Mouse (Mus musculus) brown adipose tissue, adult 24 weeks (tissue): Measurements from ENCODE around the gene Cnnm3. TPM values are rescaled to one million over a fixed set of nuclear protein-coding genes. Genes with fewer than 3 reads are reported as not detected.

Experiments
- H3K27ac ChIP-seq: fragments of 200-500 bp; replicated peaks from 2 replicates; pipeline ENCODE4 v1.5.1; 2012; ENCODE audit warnings: low read depth, mild to moderate bottlenecking, low read length
- H3K4me1 ChIP-seq: fragments of 200-500 bp; 2 replicates; pipeline ENCODE4 v1.6.1; 2012; ENCODE audit warnings: low read length, mixed read lengths; ENCODE audit not compliant: control insufficient read depth, insufficient read depth, insufficient read length
- H3K4me3 ChIP-seq: fragments of 200-500 bp; 2 replicates; pipeline ENCODE4 v1.5.1; 2012; ENCODE audit warnings: low read depth, mild to moderate bottlenecking, low read length, moderate library complexity; ENCODE audit not compliant: insufficient read depth
- polyA plus RNA-seq: library from polyadenylated mRNA; stranded (reverse); fragments of >200 nt; gene quantifications from 2 replicates; pipeline ENCODE4 v1.2.4, GENCODE M21; 2012; ENCODE audit not compliant: missing spikeins, insufficient read depth, insufficient read length

Cnnm3 gene
- polyA plus RNA-seq, 1 experiment = 7.3 TPM

DNA sequence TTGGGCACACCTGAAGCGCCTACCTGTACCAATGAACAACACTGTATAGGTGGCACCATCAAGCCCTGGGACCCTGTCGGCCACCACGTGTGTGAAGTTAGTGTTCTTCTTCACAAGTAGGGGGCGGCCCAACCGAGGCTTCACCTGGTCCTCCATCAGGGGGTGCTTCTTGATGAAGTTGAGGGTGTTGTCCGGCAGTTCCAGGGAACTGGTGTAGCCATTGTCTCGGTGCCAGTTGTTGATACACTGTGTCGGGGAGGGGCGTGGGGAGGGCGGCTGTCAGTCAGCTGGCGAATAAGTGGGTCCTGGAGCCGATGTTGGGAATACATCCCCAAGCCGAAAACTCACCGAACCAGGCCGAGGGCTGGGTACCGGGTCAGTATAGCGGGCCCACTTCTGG is 40.2 kb downstream of the Cnnm3 start:
- H3K4me3 ChIP-seq = no peak overlapping the region
- H3K4me1 ChIP-seq = peaks cover 3% of the 10 kb centered on the region; the same call in 1 of the 2 replicates

GRCm38 (mm10) chr1:36552506-36552905 is 40.8 kb downstream of the Cnnm3 start:
- Histone ChIP-seq H3K4me3 (no peak overlapping the region), H3K27ac (no peak overlapping the region), H3K4me1 (peaks cover 3% of the 10 kb centered on the region; the same call in 1 of the 2 replicates)

More for the DNA sequence above, 40.2 kb downstream of the Cnnm3 start:
- no peak overlapping the region for H3K27ac ChIP-seq

GRCm38 (mm10) chr1:36554633-36555399 is 43.1 kb downstream of the Cnnm3 start:
- Histone ChIP-seq H3K4me3 (peak overlapping the region; percentile 94), H3K4me1 (peaks cover 6% of the 10 kb centered on the region; the same call in 1 of the 2 replicates), H3K27ac (peak overlapping the region; percentile 97)

- peak overlapping the region; percentile 97 for H3K27ac ChIP-seq
- peaks cover 8% of the 10 kb centered on the region; the same call in 1 of the 2 replicates for H3K4me1 ChIP-seq
- H3K4me3 ChIP-seq = peak overlapping the region; percentile 94
Measured at GRCm38 (mm10) chr1:36555798-36556395, 44.2 kb downstream of the Cnnm3 start.

DNA sequence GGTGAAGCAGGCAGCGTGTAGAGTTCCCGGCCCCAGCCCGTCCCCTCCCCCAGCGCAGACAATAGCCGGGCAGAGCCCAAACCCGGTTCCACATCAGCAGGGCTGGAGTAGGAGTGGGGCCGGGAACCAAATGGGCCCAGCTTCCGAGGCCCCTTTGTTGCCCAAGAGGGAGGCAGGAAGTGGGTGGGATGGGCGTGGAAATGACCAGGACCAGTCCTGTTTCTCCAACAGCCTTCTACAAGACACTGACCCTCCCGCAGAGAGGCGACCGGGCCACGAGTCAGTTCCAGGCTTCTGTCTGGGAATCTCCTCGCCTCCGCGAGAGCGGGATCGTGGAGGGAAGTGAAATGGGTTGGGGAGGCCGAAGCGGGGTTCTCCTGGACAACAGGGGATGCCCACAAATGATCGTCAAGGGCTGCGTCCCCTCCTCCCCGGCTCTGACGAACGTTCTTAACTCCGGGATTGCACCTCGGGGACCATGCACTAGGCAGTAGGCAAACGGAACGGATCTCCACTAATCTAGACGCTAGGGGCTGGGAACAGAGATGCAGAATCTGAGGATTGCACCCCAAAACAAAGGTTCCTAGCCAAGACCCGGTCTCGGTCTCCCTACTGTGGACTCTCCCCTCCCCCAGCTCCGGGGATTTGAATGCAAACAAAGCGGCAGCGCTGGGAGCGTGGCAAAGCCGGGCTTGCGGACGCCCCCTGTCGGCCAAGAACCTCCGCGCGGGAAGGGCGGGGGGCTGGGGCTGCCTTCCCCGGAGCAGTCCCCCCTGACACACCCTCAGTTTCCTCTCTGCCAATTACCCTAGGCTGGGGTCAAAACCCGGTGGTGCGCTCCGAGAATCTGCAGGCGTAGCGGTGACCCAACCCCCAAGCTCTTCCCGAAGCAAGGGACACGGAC is 45.1 kb downstream of the Cnnm3 start:
- peak overlapping the region; percentile 94 for H3K4me3 ChIP-seq
- H3K4me1 ChIP-seq = peaks cover 15% of the 10 kb centered on the region
- H3K27ac ChIP-seq = peak overlapping the region; percentile 97

- Histone ChIP-seq H3K27ac (peak overlapping the region; percentile 97), H3K4me1 (peaks cover 22% of the 10 kb centered on the region), H3K4me3 (peak overlapping the region; percentile 94)
Measured at GRCm38 (mm10) chr1:36557457-36558011, 45.9 kb downstream of the Cnnm3 start.

DNA sequence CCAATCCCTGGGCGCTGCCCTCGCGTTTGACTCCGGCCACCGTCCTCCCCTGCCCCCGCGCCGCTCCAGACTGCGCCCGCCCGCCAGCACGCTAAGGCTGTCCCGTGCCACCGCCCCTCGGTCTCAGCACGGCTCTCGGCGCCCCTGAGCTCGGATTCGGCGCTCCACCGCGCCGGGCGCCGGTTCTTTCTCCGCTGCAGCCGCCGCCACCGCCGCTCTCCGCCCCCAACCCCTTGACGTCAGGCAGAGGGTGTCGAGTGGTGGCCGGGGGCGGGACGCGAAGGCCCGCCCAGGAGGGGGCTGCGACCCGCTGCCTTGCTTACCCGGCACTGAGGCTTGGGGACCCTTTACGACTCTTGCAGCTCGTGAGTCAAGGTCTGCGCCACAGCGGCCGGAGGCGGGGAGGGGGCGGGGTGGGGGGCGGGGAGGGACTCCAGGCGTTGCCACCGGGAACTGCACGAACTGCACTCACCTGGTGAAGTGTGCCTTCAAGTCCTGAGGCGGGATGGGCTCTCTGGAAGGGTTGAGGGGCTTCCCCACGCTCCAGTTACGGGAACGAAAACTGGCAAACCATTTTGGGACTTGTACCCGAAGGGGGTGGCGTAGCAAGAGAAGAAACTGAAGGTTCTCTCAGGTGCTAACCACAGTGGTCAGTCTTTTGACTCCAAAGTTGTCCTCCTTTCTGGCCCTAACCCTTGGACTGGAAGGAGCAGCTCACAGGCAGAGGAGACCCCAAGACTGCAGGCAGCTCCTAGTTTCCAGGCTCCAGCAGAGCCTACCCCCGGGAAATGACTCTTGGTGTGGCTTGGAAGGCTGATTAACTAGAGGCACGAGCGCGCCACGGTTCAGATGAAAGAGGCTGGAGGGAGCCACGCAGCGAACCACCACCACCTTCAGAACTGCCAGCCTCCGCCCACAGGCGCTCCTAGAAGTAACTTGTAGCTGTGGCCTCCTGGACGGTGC is 46.6 kb downstream of the Cnnm3 start, which contains the start of gene Sema4c:
TSS of gene Sema4c (minus strand) at position 319 of the 963 bp plus-strand sequence.
- Histone ChIP-seq H3K4me1 (peaks cover 29% of the 10 kb centered on the region), H3K4me3 (peak within 1 kb of the TSS; percentile 94), H3K27ac (peak within 1 kb of the TSS; percentile 97)

DNA sequence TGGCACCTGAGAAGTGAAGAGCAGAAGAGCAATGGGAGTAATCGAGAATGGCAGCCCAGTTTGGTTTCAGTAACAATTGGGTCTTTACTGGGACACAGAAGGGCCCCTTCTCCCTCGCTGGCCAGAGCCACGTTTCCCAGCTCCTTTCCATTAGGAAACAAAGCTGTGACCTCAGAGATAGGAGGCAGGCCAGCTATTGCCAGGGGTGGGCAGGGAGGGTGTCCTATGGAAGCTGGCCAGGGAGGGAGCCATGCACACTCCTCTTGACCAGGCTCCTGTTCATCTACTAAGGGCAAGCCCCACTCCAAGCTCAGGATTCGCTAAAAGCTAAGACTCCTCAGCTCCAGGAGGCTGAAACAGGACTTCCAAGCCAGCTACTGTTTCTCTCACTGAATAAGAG is 47.6 kb downstream of the Cnnm3 start:
- H3K27ac ChIP-seq = peak overlapping the region; percentile 96
- peak overlapping the region; percentile 94 for H3K4me3 ChIP-seq
- H3K4me1 ChIP-seq = peaks cover 38% of the 10 kb centered on the region

DNA sequence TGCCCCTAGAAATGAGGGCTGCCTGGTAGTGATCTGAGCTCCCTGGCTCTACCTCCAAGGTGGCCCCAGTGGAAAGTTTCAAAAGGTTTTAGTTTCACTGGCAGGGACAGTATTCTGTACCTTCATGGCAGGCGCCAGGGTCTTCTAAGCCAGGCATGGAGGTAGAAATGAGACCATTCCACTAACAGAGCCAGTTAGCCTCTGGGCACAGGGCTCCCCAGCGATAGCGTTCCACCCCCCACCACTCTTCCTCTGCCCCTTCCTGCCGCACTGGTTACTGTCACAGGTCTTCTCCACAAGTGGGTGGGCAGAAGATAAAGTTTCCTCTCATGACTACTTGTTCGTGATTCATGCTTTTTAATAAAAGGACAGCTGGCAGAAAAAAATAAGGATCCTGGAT is 48.2 kb downstream of the Cnnm3 start:
- H3K27ac ChIP-seq = peak overlapping the region; percentile 96
- peaks cover 44% of the 10 kb centered on the region for H3K4me1 ChIP-seq

GRCm38 (mm10) chr1:36560903-36561302 is 49.2 kb downstream of the Cnnm3 start:
- peak overlapping the region; percentile 96 for H3K27ac ChIP-seq
- no peak overlapping the region for H3K4me3 ChIP-seq
- peaks cover 44% of the 10 kb centered on the region for H3K4me1 ChIP-seq

More for the DNA sequence above, 48.2 kb downstream of the Cnnm3 start:
- H3K4me3 ChIP-seq = 0 out of 2 replicates have a peak overlapping the region, but pooled peaks have one; percentile 94

DNA sequence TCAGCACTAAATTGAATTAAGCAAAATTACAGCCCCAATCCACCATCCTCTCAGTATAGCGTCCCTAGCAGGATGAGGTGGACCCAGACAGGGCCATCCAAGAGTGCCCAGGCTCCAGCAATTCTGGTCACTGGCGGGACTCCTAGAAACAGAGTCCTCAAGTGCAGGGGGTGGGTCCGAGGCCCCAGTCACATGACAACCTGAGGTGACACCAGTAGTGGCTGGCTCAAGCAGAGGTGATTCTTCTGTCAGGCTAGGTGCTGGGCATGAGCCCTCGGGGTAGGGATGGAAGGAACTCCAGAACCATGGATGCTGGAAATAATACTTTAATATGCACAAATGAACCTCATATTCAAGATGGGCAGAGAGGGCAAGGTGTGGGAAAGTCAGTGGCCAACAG is 50.7 kb downstream of the Cnnm3 start:
- Histone ChIP-seq H3K4me1 (peaks cover 47% of the 10 kb centered on the region), H3K27ac (peak overlapping the region; percentile 95), H3K4me3 (no peak overlapping the region)

GRCm38 (mm10) chr1:36563197-36563596 is 51.5 kb downstream of the Cnnm3 start:
- Histone ChIP-seq H3K4me1 (peaks cover 47% of the 10 kb centered on the region), H3K27ac (0 out of 2 replicates have a peak overlapping the region, but pooled peaks have one; percentile 95)

DNA sequence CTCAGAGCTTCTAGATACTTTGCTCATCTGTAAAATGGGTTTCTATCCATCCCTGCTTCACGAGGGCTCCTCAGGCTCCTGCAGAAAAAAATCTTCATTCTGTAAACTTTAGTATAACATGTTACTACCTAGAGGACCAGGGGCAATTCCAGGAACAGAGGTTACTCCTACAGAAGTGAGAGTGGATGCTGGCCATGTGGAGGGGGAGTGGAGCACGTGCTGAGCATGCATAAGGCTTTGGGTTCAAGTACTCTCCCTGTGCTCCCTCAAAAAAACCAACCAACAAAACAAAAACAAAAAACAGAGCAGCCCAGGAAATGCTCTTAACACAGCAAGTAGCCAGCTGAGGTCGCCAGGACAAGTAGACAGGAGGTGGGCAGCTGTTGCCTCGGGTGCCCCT is 52.0 kb downstream of the Cnnm3 start:
- Histone ChIP-seq H3K4me1 (peaks cover 50% of the 10 kb centered on the region), H3K27ac (peak overlapping the region; percentile 43), H3K4me3 (no peak overlapping the region)

More at GRCm38 (mm10) chr1:36563197-36563596, 51.5 kb downstream of the Cnnm3 start:
- H3K4me3 ChIP-seq = no peak overlapping the region
